Mouse (Mus musculus) ES-Bruce4 (cell line): ENCODE results near the gene Rab31. TPM values are rescaled to one million over a fixed set of nuclear protein-coding genes. Genes with fewer than 3 reads are reported as not detected.
A peak's percentile ranks its signal among the peaks of the same experiment; 100 is the strongest.

ENCODE experiments used
- H3K27ac ChIP-seq: 2 replicates; pipeline ENCODE4 v1.5.1; 2012; ENCODE audit warnings: low read length, inconsistent platforms; ENCODE audit not compliant: insufficient read depth
- H3K27me3 ChIP-seq: 2 replicates; pipeline ENCODE4 v1.6.1; 2012; ENCODE audit warnings: mild to moderate bottlenecking, low read length, inconsistent platforms; ENCODE audit not compliant: control insufficient read depth, poor library complexity, insufficient read depth, severe bottlenecking
- H3K36me3 ChIP-seq: 2 replicates; pipeline ENCODE4 v1.6.1; 2012; ENCODE audit warnings: inconsistent platforms, mild to moderate bottlenecking, low read length, moderate library complexity; ENCODE audit not compliant: control insufficient read depth, poor library complexity, insufficient read depth, severe bottlenecking
- H3K4me1 ChIP-seq: one replicate; pipeline ENCODE4 v1.8.1; 2011; ENCODE audit warnings: low read length; ENCODE audit not compliant: control insufficient read depth, insufficient read depth
- H3K4me3 ChIP-seq: 2 replicates; pipeline ENCODE4 v1.5.1; 2011; ENCODE audit warnings: low read depth, mild to moderate bottlenecking, low read length
- H3K9ac ChIP-seq: 2 replicates; pipeline ENCODE4 v1.6.1; 2012; ENCODE audit warnings: low read depth, mild to moderate bottlenecking, inconsistent platforms; ENCODE audit not compliant: poor library complexity, severe bottlenecking
- H3K9me3 ChIP-seq: replicated peaks from 2 replicates; pipeline ENCODE4 v1.6.1; 2012; ENCODE audit warnings: mild to moderate bottlenecking, low read length, inconsistent platforms; ENCODE audit not compliant: control insufficient read depth, poor library complexity, insufficient read depth, severe bottlenecking
- CTCF ChIP-seq: IDR thresholded peaks from one replicate; pipeline ENCODE4 v1.8.1; 2011; ENCODE audit warnings: low read depth, low read length
- EP300 ChIP-seq: IDR thresholded peaks from 2 replicates; pipeline ENCODE4 v1.6.1; 2011; ENCODE audit warnings: low read depth, low read length; ENCODE audit not compliant: insufficient read depth
- POLR2A ChIP-seq: IDR thresholded peaks from one replicate; pipeline ENCODE4 v1.8.1; 2011; ENCODE audit warnings: low read length; ENCODE audit not compliant: insufficient read depth
- polyA plus RNA-seq: library from polyadenylated mRNA; stranded (reverse); fragments of >200 nt; gene quantifications from 2 replicates; pipeline ENCODE4 v1.2.4, GENCODE M21; 2011; ENCODE audit warnings: low read depth; ENCODE audit not compliant: missing spikeins, insufficient read depth, insufficient read length

The Rab31 gene
- polyA plus RNA-seq, 1 experiment, result 18.7 TPM

GRCm38 (mm10) chr17:65785707-65786106 is 13.2 kb upstream of the Rab31 start:
- no peak overlapping the region for H3K4me3 ChIP-seq

GRCm38 (mm10) chr17:65784610-65785140 is 12.1 kb upstream of the Rab31 start:
- peak overlapping the region; percentile 100; the same call in 1 of the 2 replicates for H3K9ac ChIP-seq

More at GRCm38 (mm10) chr17:65785707-65786106, 13.2 kb upstream of the Rab31 start:
- H3K9me3 ChIP-seq, result no peaks in the 10 kb centered on the region; the same call in 1 of the 2 replicates
- no peak overlapping the region for H3K27ac ChIP-seq
- TF ChIP-seq CTCF (no peak), EP300 (no peak), POLR2A (no peak)
- no peak overlapping the region for H3K9ac ChIP-seq
- H3K4me1 ChIP-seq, result peaks cover 4% of the 10 kb centered on the region
- no peaks in the 10 kb centered on the region for H3K27me3 ChIP-seq
- H3K36me3 ChIP-seq, result no peaks in the 10 kb centered on the region

DNA sequence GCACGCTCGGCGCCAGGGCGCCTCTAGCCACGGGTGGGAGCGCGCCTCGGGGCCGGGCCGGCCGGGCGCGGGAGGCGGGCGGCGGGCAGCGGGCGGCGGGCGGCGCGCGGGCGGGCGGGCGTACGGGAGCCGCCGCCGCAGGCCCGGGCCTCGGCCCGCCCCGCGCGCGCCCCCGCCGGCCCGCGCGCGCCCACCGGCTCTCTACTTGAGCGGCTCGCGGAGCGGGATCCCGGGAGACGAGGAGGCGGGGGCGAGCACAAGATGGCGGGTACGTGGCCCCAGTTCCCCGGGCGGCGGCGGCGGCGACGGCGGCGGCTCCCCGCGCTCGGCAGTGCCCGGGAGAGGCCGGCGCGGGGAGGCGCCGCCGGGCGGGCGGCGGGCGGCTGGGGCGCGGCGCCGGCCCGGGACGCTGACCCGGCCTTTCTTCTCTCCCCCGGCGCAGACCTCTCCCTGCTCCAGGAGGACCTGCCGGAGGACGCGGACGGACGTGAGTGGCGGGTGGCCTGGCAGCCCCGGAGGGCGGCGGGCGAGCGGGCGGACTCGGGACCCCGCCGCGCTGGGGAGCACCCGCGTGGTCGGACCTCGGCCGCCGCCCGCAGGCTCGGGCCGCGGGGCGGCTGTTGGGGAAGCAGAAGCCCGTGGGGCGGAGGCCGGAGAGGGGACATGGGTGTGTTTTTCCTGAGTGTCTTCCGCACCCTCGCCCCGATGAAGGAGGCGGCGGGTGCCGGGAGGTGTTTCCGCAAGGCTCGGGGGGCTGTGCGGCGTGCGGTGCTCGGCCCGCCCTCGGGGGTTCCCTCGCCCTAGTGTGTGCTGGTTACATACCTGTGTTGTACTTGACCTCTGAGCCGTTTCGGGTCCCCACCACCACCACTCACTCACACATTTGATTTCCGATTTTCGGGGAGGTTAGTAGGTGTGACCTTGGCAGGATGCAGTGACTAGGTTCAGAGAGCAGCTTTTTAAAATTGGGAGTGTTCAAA is 10.9 kb upstream of the Rab31 start:
- H3K9ac ChIP-seq, result peak overlapping the region; percentile 100
- H3K4me3 ChIP-seq, result peak overlapping the region; percentile 94
- H3K27me3 ChIP-seq, result no peaks in the 10 kb centered on the region
- no peak for TF ChIP-seq CTCF
- no peak for TF ChIP-seq POLR2A
- TF ChIP-seq EP300, result no peak
- H3K36me3 ChIP-seq, result no peaks in the 10 kb centered on the region
- no peaks in the 10 kb centered on the region; the same call in 1 of the 2 replicates for H3K9me3 ChIP-seq
- H3K27ac ChIP-seq, result peak overlapping the region; percentile 21; the same call in 1 of the 2 replicates
- H3K4me1 ChIP-seq, result peaks cover 4% of the 10 kb centered on the region

More at GRCm38 (mm10) chr17:65784610-65785140, 12.1 kb upstream of the Rab31 start:
- no peaks in the 10 kb centered on the region for H3K27me3 ChIP-seq
- H3K4me1 ChIP-seq, result peaks cover 8% of the 10 kb centered on the region
- H3K4me3 ChIP-seq, result peak overlapping the region; percentile 39; the same call in 1 of the 2 replicates
- TF ChIP-seq CTCF, result no peak
- no peak for TF ChIP-seq POLR2A
- no peak for TF ChIP-seq EP300
- H3K36me3 ChIP-seq, result no peaks in the 10 kb centered on the region
- no peaks in the 10 kb centered on the region; the same call in 1 of the 2 replicates for H3K9me3 ChIP-seq
- peak overlapping the region; percentile 13; the same call in 1 of the 2 replicates for H3K27ac ChIP-seq

- H3K9me3 ChIP-seq, result no peaks in the 10 kb centered on the region; the same call in 1 of the 2 replicates
- H3K27ac ChIP-seq, result peak within 1 kb of the TSS; percentile 46
- H3K4me3 ChIP-seq, result peak within 1 kb of the TSS; percentile 94
- TF ChIP-seq CTCF (no peak), EP300 (no peak)
- H3K36me3 ChIP-seq, result no peaks in the 10 kb centered on the region
- no peaks in the 10 kb centered on the region for H3K27me3 ChIP-seq
- H3K4me1 ChIP-seq, result peaks cover 4% of the 10 kb centered on the region
- H3K9ac ChIP-seq, result peak within 1 kb of the TSS; percentile 100
Measured at GRCm38 (mm10) chr17:65782551-65783141, 10.1 kb upstream of the Rab31 start, which contains the start of gene Ppp4r1. Gene Ppp4r1 (plus strand): TSS chr17:65782573.

- TF ChIP-seq POLR2A (no peak), CTCF (no peak), EP300 (no peak)
- H3K9me3 ChIP-seq, result peaks cover 2% of the 10 kb centered on the region; the same call in 1 of the 2 replicates
Measured at GRCm38 (mm10) chr17:65780970-65781369, 8.4 kb upstream of the Rab31 start.

GRCm38 (mm10) chr17:65777461-65777860 is 4.9 kb upstream of the Rab31 start:
- 0 out of 2 replicates have a peak, but pooled peaks cover 2% of the 10 kb centered on the region for H3K9me3 ChIP-seq
- peaks cover 4% of the 10 kb centered on the region for H3K4me1 ChIP-seq
- no peak overlapping the region for H3K9ac ChIP-seq
- H3K27ac ChIP-seq, result no peak overlapping the region
- H3K36me3 ChIP-seq, result no peaks in the 10 kb centered on the region
- no peak overlapping the region for H3K4me3 ChIP-seq
- TF ChIP-seq EP300 (no peak), CTCF (no peak), POLR2A (no peak)
- no peaks in the 10 kb centered on the region for H3K27me3 ChIP-seq

More at GRCm38 (mm10) chr17:65780970-65781369, 8.4 kb upstream of the Rab31 start:
- no peak overlapping the region for H3K9ac ChIP-seq
- H3K27me3 ChIP-seq, result no peaks in the 10 kb centered on the region
- no peaks in the 10 kb centered on the region for H3K36me3 ChIP-seq
- H3K4me3 ChIP-seq, result no peak overlapping the region
- H3K4me1 ChIP-seq, result peaks cover 4% of the 10 kb centered on the region
- no peak overlapping the region for H3K27ac ChIP-seq
